Mouse (Mus musculus): ENCODE results near the gene Iqsec1. TPM values are rescaled to one million over a fixed set of nuclear protein-coding genes. Genes with fewer than 3 reads are reported as not detected.

Iqsec1 gene
- polyA plus RNA-seq, 1 experiment from 2014 or later: 8.7 TPM

DNA sequence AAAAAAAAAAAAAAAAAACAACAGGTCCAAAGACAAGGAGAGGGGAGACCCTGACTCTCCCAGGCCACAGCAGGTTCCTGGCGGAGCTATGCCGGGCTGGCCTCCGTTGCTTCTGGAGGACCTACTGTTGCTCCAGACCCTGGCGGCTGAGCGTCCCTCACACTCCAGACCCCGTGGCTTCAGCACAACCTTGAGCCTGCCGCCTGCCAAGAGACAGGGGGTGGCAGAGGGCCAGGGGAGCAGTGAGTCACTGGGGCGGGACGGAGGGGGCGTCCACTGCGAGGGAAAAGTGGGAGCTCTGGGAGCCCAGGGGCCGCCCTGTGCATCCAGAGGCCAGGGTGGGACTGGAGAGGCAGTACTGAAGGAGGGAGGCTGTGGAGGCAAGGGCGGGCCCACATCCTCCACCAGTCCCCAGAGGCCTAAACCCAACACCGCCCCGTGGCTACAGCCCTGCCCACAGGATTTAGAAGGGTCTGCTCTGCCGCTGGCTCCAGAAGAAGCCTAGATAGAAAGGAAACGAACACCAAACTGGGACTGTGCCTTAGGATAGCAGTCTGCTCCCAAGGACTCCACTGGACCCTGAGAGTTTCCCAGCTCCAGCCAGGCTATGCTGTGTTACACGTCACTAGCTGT lies 224.4 kb downstream of the Iqsec1 start:
- Histone ChIP-seq H3K9me3 (no peaks in the 10 kb centered on the region), H3K4me1 (replicated peaks) (peaks cover 16% of the 10 kb centered on the region), H3K4me3 (replicated peaks) (no peak overlapping the region), H3K27ac (no peak overlapping the region), H3K27me3 (replicated peaks) (no peaks in the 10 kb centered on the region), H3K36me3 (no peaks in the 10 kb centered on the region), H3K9ac (no peak overlapping the region), H3K4me2 (replicated peaks) (peak overlapping the region; percentile 27; the same call in 1 of the 2 replicates)
- WGBS: 35% methylated on average over 18 of the region's 18 CpGs
- peak; percentile 82 for ATAC-seq

DNA sequence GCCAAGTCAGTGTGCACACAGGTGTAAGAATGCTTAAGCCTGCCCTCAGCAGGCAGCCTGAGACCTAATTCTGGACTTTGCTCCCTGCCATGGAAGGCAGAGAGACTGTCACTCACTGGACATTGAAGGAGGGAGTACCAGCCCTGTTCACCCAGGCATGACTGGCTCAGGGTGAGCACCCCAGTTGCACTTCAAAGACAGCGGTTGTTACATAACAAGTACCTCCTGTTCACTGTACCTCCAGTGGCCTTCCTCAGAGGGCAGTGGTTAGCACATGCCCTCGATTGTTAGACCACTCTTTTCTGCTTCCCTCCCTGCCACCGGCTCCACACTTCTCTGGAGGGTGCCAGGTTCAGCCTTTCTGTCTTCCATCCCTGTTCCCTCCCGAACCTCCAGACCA lies 225.2 kb downstream of the Iqsec1 start:
- peak; percentile 52; the same call in 1 of the 2 replicates for ATAC-seq
- no peak overlapping the region for H3K9ac ChIP-seq
- no peaks in the 10 kb centered on the region for H3K27me3 ChIP-seq (replicated peaks)
- peaks cover 16% of the 10 kb centered on the region for H3K4me1 ChIP-seq (replicated peaks)
- WGBS: 75% methylated on average over 4 of the region's 4 CpGs
- no peak overlapping the region for H3K4me3 ChIP-seq (replicated peaks)
- no peak overlapping the region for H3K27ac ChIP-seq
- H3K4me2 ChIP-seq (replicated peaks): no peak overlapping the region
- H3K9me3 ChIP-seq: no peaks in the 10 kb centered on the region
- no peaks in the 10 kb centered on the region for H3K36me3 ChIP-seq

DNA sequence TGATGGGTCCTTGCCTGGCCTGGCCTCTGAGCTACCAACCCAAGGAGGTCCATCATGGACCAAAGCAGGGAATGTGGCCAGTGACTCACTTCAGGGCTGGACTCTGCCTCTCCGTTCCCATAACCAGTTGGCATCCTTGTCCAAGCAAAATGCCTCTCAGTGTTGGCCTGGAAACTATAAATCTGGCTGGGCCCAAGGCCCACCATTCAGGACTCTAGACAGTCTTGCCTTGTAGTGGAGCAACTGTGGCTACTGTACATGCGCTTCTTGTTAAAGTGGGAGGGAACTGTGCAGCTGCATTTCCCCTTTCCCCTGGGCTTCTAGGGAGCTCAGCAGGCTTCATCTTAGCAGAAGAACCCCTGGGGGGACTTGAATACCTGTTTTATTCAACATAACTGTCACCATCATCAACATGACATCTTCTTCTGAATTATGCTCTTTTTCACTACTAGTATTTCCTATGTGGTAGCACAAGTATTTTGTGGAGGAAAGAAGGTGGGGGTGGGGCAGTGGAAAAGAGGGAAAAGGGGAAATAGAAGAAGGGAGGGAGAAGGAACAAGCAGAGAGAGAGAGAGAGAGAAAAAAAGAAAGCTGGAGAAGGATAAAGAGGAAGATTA lies 226.3 kb downstream of the Iqsec1 start:
- H3K27ac ChIP-seq: no peak overlapping the region
- H3K27me3 ChIP-seq (replicated peaks): no peaks in the 10 kb centered on the region
- no peak for ATAC-seq

DNA sequence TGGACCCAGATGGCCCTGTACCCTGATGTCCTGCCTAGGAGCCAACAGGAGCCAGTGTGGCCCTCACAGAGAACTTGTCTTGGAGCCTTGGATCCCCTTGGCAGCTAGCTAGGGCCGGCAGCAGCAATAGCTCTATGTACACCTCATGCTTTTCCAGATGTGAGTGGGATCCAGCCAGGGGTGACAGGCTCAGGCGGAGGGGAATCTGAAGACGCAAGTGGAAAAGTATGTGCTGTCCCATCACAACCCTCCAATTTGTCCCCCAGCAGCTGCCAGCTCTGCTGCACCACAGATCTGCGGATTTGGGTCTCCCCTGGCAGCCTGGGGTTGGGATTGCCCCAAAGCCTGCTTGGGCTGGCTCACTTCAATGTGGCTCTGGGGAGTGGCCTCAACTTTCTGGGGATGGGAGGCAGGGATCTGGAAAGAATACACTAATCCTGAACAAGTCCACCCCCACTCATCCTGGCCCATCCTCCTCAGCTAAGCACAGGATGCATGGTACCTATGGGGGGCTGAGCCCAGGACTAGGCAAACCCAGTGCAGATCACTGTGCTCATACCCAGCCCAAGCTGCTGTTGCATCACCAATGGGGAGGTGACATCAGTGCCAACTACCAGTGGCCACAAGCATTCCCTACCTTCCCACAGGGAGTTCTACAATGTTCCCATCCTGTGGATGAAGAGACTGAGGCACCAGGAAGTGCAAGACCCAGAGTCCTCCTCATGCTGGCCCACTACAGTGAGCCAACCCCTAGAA lies 227.0 kb downstream of the Iqsec1 start:
- no peaks in the 10 kb centered on the region for H3K27me3 ChIP-seq (replicated peaks)
- H3K4me2 ChIP-seq (replicated peaks): no peak overlapping the region
- ATAC-seq: no peak
- 92% methylated on average over 4 of the region's 4 CpGs for WGBS
- H3K4me1 ChIP-seq (replicated peaks): peaks cover 16% of the 10 kb centered on the region
- H3K9me3 ChIP-seq: no peaks in the 10 kb centered on the region
- no peak overlapping the region for H3K27ac ChIP-seq
- no peak overlapping the region for H3K4me3 ChIP-seq (replicated peaks)
- no peaks in the 10 kb centered on the region for H3K36me3 ChIP-seq
- H3K9ac ChIP-seq: no peak overlapping the region

More for the DNA sequence above, 226.3 kb downstream of the Iqsec1 start:
- H3K4me2 ChIP-seq (replicated peaks): no peak overlapping the region
- no peak overlapping the region for H3K4me3 ChIP-seq (replicated peaks)
- H3K36me3 ChIP-seq: no peaks in the 10 kb centered on the region
- H3K9ac ChIP-seq: no peak overlapping the region
- H3K4me1 ChIP-seq (replicated peaks): peaks cover 16% of the 10 kb centered on the region
- whole genome bisulfite sequencing: 91% methylated on average over 2 of the region's 2 CpGs
- no peaks in the 10 kb centered on the region for H3K9me3 ChIP-seq

DNA sequence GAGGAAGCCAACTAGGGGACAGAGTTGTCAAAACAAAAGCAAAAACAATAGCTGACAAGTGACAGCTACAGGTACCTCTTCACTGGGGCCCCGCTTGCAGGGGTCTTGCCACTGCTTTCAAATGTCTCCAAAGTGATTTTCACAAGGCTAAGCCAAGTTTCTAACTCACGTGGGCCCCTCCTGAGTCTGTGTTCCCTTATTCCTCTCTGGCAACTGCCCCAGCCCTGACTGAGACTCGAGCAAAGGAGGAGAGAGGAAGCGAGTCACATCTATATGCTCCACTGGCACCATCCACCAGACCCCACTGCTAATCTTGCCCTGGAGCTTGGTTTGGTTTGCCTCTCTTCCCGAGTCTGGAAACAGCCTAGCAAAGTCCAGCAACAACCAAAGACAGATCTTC lies 227.6 kb downstream of the Iqsec1 start:
- H3K4me3 ChIP-seq (replicated peaks): no peak overlapping the region
- H3K36me3 ChIP-seq: no peaks in the 10 kb centered on the region
- no peak overlapping the region for H3K4me2 ChIP-seq (replicated peaks)
- H3K9ac ChIP-seq: no peak overlapping the region
- H3K4me1 ChIP-seq (replicated peaks): peaks cover 16% of the 10 kb centered on the region
- H3K9me3 ChIP-seq: no peaks in the 10 kb centered on the region
- WGBS: 65% methylated on average over 5 of the region's 5 CpGs
- H3K27ac ChIP-seq: no peak overlapping the region
- no peaks in the 10 kb centered on the region for H3K27me3 ChIP-seq (replicated peaks)
- no peak for ATAC-seq

DNA sequence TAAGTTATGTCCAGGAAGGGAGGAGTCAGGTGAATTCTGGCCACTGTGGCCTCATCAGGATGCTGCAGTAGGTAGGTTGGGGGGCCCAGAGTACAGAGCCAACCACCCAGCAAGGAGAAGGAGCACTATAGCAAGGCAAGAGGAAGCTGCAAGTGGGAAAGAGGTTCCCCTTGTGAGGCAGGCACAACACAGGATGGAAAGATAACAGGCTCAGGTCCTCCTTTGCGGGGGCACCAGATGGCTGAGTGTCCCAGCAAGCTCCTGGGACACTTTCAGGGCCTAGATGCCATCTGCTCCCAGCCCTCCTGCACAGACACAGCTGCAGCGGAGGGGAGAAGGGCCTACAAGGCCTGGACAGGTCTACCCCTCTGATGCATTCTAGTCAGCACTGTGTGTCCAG lies 228.7 kb downstream of the Iqsec1 start:
- H3K36me3 ChIP-seq: no peaks in the 10 kb centered on the region
- H3K27ac ChIP-seq: no peak overlapping the region
- H3K27me3 ChIP-seq (replicated peaks): no peaks in the 10 kb centered on the region
- H3K9me3 ChIP-seq: no peaks in the 10 kb centered on the region
- 87% methylated on average over 2 of the region's 2 CpGs for WGBS
- no peak overlapping the region for H3K9ac ChIP-seq
- H3K4me3 ChIP-seq (replicated peaks): no peak overlapping the region
- H3K4me1 ChIP-seq (replicated peaks): peaks cover 15% of the 10 kb centered on the region
- ATAC-seq: no peak
- no peak overlapping the region for H3K4me2 ChIP-seq (replicated peaks)

DNA sequence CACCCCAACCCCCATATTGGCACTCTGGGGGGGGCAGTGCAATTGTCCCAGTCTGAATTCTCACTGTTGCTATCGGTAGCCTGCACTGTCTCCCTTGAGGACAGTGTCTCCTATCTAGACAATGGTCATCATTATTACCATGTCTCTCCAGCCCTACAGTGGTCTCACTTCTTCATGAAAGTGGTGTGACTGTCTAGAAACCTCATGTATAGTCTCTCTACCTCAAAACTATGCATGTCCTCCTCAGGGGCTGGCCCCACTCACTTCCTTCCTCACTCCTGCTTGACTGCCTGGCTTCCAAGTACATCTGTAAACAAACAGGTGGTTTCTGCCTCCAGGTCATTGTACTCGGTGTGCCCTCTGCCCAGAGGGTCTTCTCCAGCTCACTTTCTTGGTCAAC lies 230.3 kb downstream of the Iqsec1 start:
- WGBS: 76% methylated on average over 2 of the region's 2 CpGs
- no peak overlapping the region for H3K9ac ChIP-seq
- H3K36me3 ChIP-seq: no peaks in the 10 kb centered on the region
- no peak overlapping the region for H3K4me3 ChIP-seq (replicated peaks)
- H3K9me3 ChIP-seq: no peaks in the 10 kb centered on the region
- no peaks in the 10 kb centered on the region for H3K27me3 ChIP-seq (replicated peaks)
- no peak overlapping the region for H3K27ac ChIP-seq
- 0 out of 2 replicates have a peak, but pooled peaks cover under 1% of the 10 kb centered on the region for H3K4me1 ChIP-seq (replicated peaks)
- ATAC-seq: no peak
- H3K4me2 ChIP-seq (replicated peaks): no peak overlapping the region

DNA sequence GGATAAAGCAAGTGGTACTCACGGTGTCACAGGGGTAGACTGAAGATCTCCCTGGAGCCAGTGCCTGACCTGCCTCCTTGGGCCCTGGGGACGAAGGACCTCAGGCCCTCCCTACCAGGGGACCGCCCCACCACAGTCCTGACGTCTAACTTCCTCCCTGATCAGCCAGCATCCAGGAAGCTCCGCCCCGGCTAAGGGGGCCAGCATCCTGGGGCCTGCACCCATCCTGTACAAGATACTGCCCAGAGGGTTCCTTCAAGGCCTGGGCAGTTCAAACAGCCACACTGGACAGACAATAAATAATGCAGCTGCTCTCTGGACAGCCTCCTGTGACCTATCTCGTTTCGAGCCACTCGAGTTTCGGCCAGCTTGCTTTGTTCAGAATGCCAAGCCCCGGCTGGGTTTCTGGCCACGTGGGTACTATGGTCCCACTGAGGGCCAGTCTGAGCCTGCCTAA lies 231.0 kb downstream of the Iqsec1 start:
- Histone ChIP-seq H3K4me2 (replicated peaks) (no peak overlapping the region), H3K36me3 (no peaks in the 10 kb centered on the region), H3K9ac (no peak overlapping the region), H3K27me3 (replicated peaks) (no peaks in the 10 kb centered on the region), H3K27ac (no peak overlapping the region), H3K4me1 (replicated peaks) (no peaks in the 10 kb centered on the region), H3K9me3 (no peaks in the 10 kb centered on the region), H3K4me3 (replicated peaks) (no peak overlapping the region)
- ATAC-seq: no peak
- WGBS: 66% methylated on average over 12 of the region's 12 CpGs

DNA sequence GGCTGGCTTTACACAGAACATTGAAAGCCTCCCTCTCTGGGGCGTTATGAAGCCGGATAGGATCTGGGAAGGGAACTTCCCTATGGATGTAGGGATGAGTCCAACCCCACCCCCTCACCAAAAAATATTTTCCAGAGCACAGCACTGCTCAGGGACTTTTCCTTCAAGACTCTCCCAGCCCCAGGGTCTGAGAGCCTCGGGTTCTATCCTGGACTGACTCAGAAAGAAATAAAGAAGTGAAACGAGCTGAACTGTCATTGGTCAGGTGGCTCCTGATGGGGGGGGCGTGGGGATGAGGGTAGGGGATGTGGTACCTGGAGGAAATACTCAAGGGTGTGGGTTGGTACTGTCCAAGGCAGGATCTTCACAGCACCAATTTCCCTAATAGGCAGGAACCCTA lies 231.9 kb downstream of the Iqsec1 start:
- Histone ChIP-seq H3K27me3 (replicated peaks) (no peaks in the 10 kb centered on the region), H3K4me3 (replicated peaks) (no peak overlapping the region), H3K4me1 (replicated peaks) (peaks cover 2% of the 10 kb centered on the region; the same call in 1 of the 2 replicates), H3K27ac (no peak overlapping the region), H3K36me3 (no peaks in the 10 kb centered on the region), H3K4me2 (replicated peaks) (no peak overlapping the region), H3K9ac (no peak overlapping the region), H3K9me3 (no peaks in the 10 kb centered on the region)
- 63% methylated on average over 5 of the region's 5 CpGs for WGBS
- no peak for ATAC-seq

DNA sequence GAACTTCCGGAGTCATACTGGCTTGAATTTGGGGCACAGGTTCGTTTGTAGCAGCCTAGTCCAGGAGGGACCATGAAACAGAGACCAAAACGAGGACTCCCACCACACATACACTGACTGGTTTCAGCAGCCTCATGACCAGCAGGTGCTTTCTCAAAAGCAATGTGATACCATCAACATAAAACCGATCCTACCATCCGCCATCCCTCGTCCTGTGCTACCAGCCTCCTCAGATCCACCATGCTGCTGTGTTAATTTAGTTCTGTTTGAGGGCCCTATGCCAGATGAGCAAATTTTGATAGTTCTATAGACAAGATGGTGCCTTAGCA lies 232.9 kb downstream of the Iqsec1 start:
- Histone ChIP-seq H3K36me3 (no peaks in the 10 kb centered on the region), H3K9ac (no peak overlapping the region), H3K27ac (no peak overlapping the region), H3K4me2 (replicated peaks) (no peak overlapping the region), H3K27me3 (replicated peaks) (no peaks in the 10 kb centered on the region), H3K4me3 (replicated peaks) (no peak overlapping the region), H3K9me3 (no peaks in the 10 kb centered on the region), H3K4me1 (replicated peaks) (peaks cover 12% of the 10 kb centered on the region; the same call in 1 of the 2 replicates)
- 81% methylated on average over 6 of the region's 6 CpGs for WGBS
- ATAC-seq: no peak

DNA sequence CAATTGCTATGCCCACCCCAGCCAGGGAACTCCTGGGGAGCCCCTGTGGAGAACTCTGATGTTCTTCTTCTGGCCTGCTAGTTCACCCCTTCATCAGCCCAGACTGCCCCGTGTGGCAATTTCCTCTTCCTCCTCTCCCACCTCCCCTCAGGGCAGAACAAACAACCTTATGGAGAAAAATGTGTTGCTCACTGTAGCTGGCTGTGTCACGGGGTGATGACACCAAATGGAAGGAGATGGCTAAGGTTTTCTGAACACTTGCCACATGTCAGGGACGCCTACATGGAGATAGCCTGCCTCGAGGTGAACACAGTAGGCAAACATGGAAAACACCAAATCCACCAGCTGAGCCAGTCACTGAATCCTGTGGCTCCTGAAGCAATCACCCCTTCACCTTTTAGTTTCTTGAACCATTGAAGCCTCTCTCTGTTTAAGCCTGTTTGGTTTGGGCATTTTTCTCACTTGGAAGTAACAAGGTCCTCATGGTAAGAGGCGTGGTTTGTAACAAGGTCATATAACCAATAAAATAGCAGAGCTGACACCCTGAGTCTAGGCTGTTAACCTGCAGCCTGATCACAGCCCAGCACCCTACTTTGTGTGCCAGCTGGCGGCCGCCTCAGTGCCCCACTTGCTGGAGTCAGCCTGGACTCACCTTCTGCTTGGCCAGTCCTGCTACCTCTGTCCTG lies 233.4 kb downstream of the Iqsec1 start:
- Histone ChIP-seq H3K36me3 (no peaks in the 10 kb centered on the region), H3K9ac (no peak overlapping the region), H3K27ac (no peak overlapping the region), H3K27me3 (replicated peaks) (no peaks in the 10 kb centered on the region), H3K4me1 (replicated peaks) (peaks cover 13% of the 10 kb centered on the region; the same call in 1 of the 2 replicates), H3K4me2 (replicated peaks) (no peak overlapping the region), H3K4me3 (replicated peaks) (no peak overlapping the region), H3K9me3 (no peaks in the 10 kb centered on the region)
- WGBS: 65% methylated on average over 7 of the region's 7 CpGs
- 0 out of 2 replicates have a peak, but pooled peaks have one; percentile 21 for ATAC-seq

DNA sequence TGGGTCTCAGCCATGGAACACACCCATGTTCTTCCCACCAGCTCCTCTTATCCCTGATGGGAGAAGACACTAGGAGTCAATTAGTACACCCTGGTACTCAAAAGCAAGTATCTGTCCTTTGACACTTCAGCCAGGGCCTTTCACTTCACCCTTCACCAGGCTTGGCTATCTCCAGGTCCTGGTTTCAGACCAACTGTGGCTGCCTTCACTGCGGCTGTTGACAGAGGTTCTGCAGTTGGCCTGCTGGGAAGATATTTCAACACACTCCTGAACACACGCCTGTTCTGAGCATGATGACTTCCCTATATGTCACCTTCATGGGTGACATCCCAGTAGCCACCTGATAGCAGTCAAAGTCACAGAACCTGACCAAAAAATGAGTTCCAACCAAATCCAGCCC lies 234.4 kb downstream of the Iqsec1 start:
- Histone ChIP-seq H3K9ac (no peak overlapping the region), H3K4me1 (replicated peaks) (peaks cover 13% of the 10 kb centered on the region), H3K27ac (no peak overlapping the region), H3K27me3 (replicated peaks) (no peaks in the 10 kb centered on the region), H3K36me3 (no peaks in the 10 kb centered on the region), H3K4me3 (replicated peaks) (no peak overlapping the region), H3K4me2 (replicated peaks) (no peak overlapping the region), H3K9me3 (no peaks in the 10 kb centered on the region)
- ATAC-seq: no peak
- 70% methylated on average over 2 of the region's 2 CpGs for WGBS
